Mouse (Mus musculus): ENCODE measurements around the gene Ube2q1.

Ube2q1 gene

GRCm38 (mm10) chr3:89772968-89773709 is at the start of gene Ube2q1:
Gene Ube2q1 (plus strand): TSS chr3:89773616.
- DNase-seq (ENCODE audit: low read depth) = peak; percentile 76

GRCm38 (mm10) chr3:89727028-89727427 is 46.4 kb upstream of the Ube2q1 start:
- peak; percentile 34 for DNase-seq (ENCODE audit: low read depth)

- DNase-seq (ENCODE audit: low read depth) = no peak
Observed at GRCm38 (mm10) chr3:89728848-89729247, 44.6 kb upstream of the Ube2q1 start.

- DNase-seq (ENCODE audit: low read depth) = peak; percentile 76
Observed at GRCm38 (mm10) chr3:89730350-89731331, 42.8 kb upstream of the Ube2q1 start.

GRCm38 (mm10) chr3:89732091-89732490 is 41.3 kb upstream of the Ube2q1 start:
- no peak for DNase-seq (ENCODE audit: low read depth)

GRCm38 (mm10) chr3:89738509-89738908 is 34.9 kb upstream of the Ube2q1 start:
- DNase-seq (ENCODE audit: low read depth) = no peak

- no peak for DNase-seq (ENCODE audit: low read depth)
Observed at GRCm38 (mm10) chr3:89752307-89752706, 21.1 kb upstream of the Ube2q1 start.

- no peak for DNase-seq (ENCODE audit: low read depth)
Observed at GRCm38 (mm10) chr3:89755283-89755682, 18.1 kb upstream of the Ube2q1 start.

- DNase-seq (ENCODE audit: low read depth) = no peak
Observed at GRCm38 (mm10) chr3:89757851-89758250, 15.6 kb upstream of the Ube2q1 start.

- DNase-seq (ENCODE audit: low read depth) = no peak
Observed at GRCm38 (mm10) chr3:89759786-89760185, 13.6 kb upstream of the Ube2q1 start.

- DNase-seq (ENCODE audit: low read depth) = no peak
Observed at GRCm38 (mm10) chr3:89764119-89764724, 9.2 kb upstream of the Ube2q1 start, which contains the start of gene Chrnb2. Gene Chrnb2 (minus strand): TSS chr3:89764632.

- no peak for DNase-seq (ENCODE audit: low read depth)
Observed at GRCm38 (mm10) chr3:89769584-89769983, 3.8 kb upstream of the Ube2q1 start.

GRCm38 (mm10) chr3:89770425-89771002 is 2.9 kb upstream of the Ube2q1 start:
- DNase-seq (ENCODE audit: low read depth) = no peak

GRCm38 (mm10) chr3:89772588-89772967 is 838 bp upstream of the Ube2q1 start:
- peak; percentile 69 for DNase-seq (ENCODE audit: low read depth)

GRCm38 (mm10) chr3:89773740-89774211 is 360 bp downstream of the Ube2q1 start:
- no peak for DNase-seq (ENCODE audit: low read depth)

- DNase-seq (ENCODE audit: low read depth) = no peak
Observed at GRCm38 (mm10) chr3:89774236-89774960, 982 bp downstream of the Ube2q1 start.

- DNase-seq (ENCODE audit: low read depth) = no peak
Observed at GRCm38 (mm10) chr3:89776001-89776400, 2.6 kb downstream of the Ube2q1 start.

- no peak for DNase-seq (ENCODE audit: low read depth)
Observed at GRCm38 (mm10) chr3:89780102-89780501, 6.7 kb downstream of the Ube2q1 start.

GRCm38 (mm10) chr3:89781640-89782039 is 8.2 kb downstream of the Ube2q1 start:
- no peak for DNase-seq (ENCODE audit: low read depth)

- DNase-seq (ENCODE audit: low read depth) = peak; percentile 53
Observed at GRCm38 (mm10) chr3:89784991-89785753, 11.8 kb downstream of the Ube2q1 start.

Measured in fibroblast of lung, adult 2 months (primary cell).